Mouse (Mus musculus) CD8-positive naive resting alpha-beta T cell, adult 2 months (primary cell): ENCODE results near the gene Tmc1.

Source experiments
- DNase-seq, 2 experiments: peaks; one replicate each; pipeline ENCODE4 v3.0.0; 2022; ENCODE audit warnings: low read depth in 2 of 2, low spot score in 2 of 2

Gene Tmc1

DNA sequence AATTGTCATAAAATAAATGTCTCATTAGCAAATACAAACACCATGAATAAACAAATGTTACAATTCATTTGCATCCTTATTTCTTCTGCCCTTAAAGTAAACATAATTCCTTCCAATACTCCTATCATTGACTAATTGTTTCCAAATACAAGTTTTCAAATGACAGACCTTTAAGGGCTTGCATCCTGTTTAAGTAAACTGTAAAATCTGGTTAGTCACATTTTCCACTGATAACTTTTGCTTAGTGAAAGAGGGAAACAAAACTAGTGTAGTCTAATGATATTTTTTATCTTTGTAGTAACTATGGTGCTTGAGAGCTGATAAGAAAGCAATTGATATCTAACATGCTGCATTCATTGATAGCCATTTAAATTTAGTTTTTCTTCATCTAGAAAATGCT, 154.5 kb downstream of the Tmc1 start:
- no peak for DNase-seq

DNA sequence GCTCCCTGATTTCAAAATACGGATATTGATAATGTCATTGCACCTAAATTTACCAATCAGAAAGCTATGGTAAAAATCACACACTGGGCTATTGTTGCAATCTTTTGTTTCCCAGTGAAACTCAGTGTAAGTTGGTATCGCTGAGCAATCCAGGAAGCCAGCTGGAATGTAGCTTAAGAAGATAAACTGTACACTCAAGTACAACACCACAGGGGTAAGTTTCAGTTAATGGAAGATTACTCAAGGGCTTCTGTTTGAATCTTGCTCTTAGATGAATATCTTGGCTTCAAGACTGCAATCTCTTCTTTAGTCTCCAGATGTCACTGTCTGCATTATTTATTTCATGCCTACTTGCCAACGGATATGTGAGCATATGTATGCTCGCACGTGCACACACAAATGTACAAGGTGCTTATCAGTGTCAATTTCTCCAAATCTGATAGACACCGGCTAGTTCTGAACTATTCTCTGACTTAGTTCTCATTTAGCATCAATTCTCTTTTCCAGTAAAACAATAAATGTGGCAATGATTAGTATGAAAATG, 156.4 kb downstream of the Tmc1 start:
- no peak for DNase-seq

DNA sequence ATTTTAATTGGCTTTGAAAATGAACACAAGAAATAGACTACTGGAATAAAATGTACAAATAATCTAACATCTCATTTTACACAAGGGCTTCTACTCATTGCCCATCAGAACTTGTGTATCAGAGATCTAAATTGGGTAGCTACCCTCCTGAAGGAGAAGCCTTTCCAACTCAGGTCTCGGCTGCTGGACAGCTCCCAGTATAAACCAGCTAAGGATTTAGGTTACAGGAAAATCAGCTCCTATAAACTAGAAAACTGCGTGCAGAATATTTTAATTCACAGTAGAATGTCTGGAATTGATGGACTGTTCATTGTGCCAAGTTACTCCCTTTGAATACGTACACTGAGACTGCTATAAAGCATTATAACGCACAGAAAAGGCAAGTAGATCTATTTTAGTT, 158.0 kb downstream of the Tmc1 start:
- DNase-seq, result no peak

DNA sequence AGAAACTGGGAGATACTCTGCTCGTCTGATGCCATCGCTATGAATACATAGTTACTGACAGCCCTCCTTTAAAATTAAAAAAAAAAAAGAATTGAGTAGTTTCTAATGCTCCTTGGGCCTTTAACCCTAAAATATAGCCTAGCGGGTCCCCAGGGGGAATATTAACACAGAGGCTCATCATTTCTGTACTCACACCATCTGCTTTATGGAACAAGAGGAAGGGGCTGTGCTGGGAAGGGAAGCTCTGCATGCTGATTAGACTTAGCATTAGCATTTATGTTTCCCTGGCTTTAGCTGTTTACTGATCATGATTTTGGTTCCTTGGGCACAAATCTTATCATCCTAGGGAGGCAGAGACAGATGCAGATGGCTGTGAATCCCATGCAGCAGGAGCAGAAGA, 159.0 kb downstream of the Tmc1 start:
- no peak for DNase-seq

DNA sequence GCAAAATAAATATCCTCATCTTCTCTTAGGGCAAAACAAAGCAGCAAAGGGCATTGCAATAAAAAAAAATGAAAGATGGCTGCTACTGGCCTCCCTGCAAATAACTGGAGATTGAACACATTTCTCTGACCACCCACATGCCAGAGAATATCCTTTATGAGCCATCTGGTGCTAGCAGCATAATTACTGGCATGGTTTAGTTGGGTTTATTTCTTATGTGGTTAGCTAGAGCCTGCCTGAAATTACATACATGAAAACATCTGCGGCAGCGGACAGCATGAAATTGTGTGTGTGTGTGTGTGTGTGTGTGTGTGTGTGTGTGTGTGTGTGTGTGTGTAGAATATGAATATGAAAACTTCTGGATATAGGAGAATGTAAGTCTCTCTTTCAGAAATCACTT, 161.2 kb downstream of the Tmc1 start:
- no peak for DNase-seq

DNA sequence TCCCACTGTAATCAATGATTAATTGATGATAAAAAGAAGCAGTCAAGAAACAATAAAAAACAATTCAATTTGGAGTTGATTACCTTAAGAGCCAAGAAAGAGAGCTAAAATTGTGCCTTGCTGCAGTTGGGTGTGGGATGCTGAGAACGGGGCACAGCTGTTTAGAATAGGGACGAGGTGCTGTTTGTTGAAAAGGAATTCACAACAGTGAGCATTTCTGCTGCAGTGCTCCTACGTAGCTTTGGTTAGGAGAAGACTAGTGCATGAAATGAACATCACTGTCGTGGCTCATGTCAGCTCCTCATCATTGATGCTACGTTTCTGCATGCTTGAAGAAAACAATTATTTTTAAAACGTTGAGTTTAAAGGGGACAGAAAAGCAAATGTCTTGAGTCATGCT, 166.7 kb downstream of the Tmc1 start:
- no peak for DNase-seq

DNA sequence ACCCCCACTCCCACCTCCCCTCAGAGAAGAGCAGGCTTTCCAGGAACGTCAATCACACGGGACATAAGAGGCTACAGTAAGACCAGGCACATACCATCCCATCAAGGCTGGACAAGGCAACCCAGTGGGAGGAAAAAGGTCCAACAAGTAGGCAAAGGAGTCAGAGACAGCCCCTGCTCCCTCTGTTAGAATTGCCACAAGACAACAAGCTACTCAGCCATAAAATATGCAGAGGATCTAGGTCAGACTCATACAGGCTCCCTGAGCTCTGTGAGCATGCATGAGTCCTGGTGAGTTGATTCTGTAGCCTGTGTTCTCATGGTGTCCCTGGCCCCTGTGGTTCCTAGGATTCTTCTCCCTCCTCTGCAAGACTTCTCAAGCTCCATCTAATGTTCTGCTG, 178.3 kb downstream of the Tmc1 start:
- DNase-seq, result no peak

DNA sequence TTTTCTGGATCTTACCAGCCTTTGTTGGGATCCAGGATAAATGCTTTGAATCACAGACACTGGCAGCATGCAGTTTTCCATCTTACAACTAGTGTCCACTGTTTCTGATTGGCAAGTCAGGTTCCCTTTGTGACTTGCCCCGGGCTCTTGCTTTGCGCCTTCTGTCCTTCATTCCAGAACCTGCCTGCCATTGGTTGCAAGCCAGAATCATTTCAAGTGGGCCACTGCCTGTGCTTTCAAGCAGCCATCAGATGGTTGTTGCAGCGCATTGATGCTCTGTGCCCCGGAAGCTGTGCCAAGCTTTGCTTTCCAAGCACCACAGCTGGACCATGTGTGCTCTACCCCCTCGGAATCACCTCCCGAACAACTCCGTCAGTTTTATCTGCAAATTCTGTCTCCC, 180.1 kb downstream of the Tmc1 start:
- DNase-seq, result no peak

DNA sequence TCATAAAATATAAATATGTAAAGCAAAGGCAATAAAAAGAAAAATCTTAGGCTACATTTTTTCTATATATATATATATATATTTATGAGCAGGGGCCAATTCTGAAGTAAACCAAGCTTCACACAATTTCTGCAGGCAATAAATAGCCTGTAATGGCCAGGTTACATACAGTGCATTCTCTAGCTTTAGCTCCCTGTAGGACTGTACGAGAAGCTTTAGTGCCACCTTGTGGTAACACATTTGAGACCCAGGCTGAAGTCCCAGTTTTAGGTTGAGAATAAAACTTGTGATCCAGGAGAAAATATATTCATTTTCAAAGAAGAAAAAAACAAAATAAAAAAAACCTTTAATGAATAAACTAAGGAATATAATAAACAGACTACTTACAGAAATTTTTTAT, 189.8 kb downstream of the Tmc1 start:
- no peak for DNase-seq

DNA sequence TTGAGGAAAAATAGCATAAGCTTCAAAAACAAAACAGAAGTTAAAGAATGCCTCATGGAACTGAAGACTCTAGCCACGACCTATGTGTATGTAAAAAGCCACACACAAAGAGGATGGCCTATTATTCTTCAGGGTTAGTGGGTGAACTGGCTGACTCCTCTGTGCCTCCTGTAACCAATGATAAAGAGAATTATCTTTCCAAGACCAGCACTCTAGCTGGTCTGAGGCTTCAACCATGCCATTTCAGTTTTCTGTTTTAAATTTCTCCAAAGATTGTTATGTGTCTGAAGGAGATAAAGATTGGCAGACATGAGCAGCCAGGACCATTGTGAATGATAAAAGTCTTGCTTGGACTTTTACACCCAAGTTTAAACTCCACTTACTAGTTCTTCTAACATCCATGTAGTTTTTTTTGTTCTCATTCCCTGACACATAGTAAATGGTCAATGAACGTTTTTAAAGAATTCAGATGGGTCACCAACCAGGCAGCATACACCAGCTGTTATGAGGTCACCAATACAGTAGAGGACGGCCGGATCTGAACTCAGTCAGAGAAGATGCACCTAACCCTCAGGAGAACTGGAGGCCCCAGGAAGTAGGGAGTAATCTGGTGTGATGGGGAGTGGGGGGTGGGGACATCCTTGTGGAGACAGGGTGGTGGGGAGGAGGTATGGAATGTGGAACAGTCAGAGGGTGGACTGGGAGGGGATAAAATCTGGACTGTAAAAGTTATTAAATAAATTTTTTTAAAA, 192.2 kb downstream of the Tmc1 start:
- no peak for DNase-seq

DNA sequence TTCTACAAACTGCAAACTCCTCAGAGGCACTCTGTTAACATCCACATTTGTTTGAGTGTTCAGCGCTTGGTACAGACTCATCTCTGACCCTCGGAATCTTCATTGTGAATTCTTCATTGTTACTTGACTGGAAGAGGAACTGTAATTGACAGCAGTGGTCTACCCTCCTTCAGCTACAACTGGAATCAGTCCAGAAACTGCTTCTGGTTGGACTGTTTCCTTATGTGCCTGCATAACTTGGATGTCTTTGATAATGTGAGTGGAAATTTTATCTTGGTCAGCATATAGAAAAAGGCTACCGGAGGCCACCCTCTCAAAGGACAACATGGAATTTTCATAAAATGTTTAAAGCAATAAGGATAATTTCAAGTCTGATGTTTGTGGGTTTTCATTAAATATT, 192.9 kb downstream of the Tmc1 start:
- no peak for DNase-seq

DNA sequence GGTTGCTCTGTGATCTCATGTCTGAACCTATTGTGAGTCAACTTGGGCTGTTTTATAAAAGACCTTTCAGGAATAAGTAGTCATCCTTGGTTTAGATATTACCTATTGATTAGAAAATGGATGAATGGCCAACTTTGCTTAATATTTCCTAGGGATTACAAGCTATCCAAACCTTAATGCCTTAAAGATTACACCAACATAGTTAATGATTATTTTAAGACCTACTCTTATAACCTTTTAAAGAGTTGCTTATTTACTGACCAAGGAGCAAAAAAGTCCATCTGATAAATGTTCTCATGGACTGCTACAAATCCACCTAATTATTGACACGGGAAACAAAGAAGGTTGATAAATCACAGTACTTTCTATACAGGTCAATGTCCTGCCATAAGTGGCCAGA, 209.4 kb downstream of the Tmc1 start:
- DNase-seq, result no peak
